Mouse (Mus musculus) myocyte (in vitro differentiated cells): ENCODE data around the gene Slc35f3.

ENCODE experiments used
- CEBPB ChIP-seq: IDR thresholded peaks from 2 replicates; pipeline ENCODE4 v1.6.1; 2011; ENCODE audit warnings: mild to moderate bottlenecking, moderate library complexity; ENCODE audit not compliant: poor library complexity, insufficient read depth, severe bottlenecking
- E2F4 ChIP-seq: IDR thresholded peaks from one replicate; pipeline ENCODE4 v1.6.1; 2011; ENCODE audit warnings: mild to moderate bottlenecking, control low read depth, moderate library complexity; ENCODE audit not compliant: insufficient read depth
- MAX ChIP-seq: IDR thresholded peaks from one replicate; pipeline ENCODE4 v1.6.1; 2011; ENCODE audit warnings: low read depth, mild to moderate bottlenecking, control low read depth
- MYOD1 ChIP-seq, 3 experiments: IDR thresholded peaks; one replicate each; pipeline ENCODE4 v1.6.1; 2011; ENCODE audit warnings: control low read depth in 2 of 3, low read depth in 2 of 3, mild to moderate bottlenecking in 2 of 3, moderate library complexity in 1 of 3; ENCODE audit not compliant: insufficient read length in 2 of 3, control insufficient read depth in 1 of 3
- POLR2A ChIP-seq: IDR thresholded peaks from one replicate; pipeline ENCODE4 v1.6.1; 2011; ENCODE audit warnings: low read depth, mild to moderate bottlenecking, control low read depth, moderate library complexity; ENCODE audit not compliant: insufficient read length
- POLR2AphosphoS2 ChIP-seq: IDR thresholded peaks from one replicate; pipeline ENCODE4 v1.6.1; 2011; ENCODE audit warnings: low read depth, control low read depth; ENCODE audit not compliant: insufficient read length
- SRF ChIP-seq: IDR thresholded peaks from one replicate; pipeline ENCODE4 v1.6.1; 2011; ENCODE audit warnings: low read depth; ENCODE audit not compliant: control insufficient read depth, insufficient read length
- TCF12 ChIP-seq: IDR thresholded peaks from one replicate; pipeline ENCODE4 v1.6.1; 2011; ENCODE audit warnings: mild to moderate bottlenecking, control low read depth; ENCODE audit not compliant: poor library complexity, insufficient read depth, severe bottlenecking
- USF1 ChIP-seq: IDR thresholded peaks from one replicate; pipeline ENCODE4 v1.6.1; 2011; ENCODE audit warnings: low read depth, mild to moderate bottlenecking, control low read depth, moderate library complexity

- no peak for TF ChIP-seq POLR2A
- TF ChIP-seq E2F4: no peak
- TF ChIP-seq TCF12: no peak
- no peak for TF ChIP-seq SRF
- no peak for TF ChIP-seq MYOD1 (IDR thresholded peaks at IDR 0.05; ENCODE audit: control insufficient read depth in 1 of 3, insufficient read length in 2 of 3, low read depth in 2 of 3)
- no peak for TF ChIP-seq MAX
- no peak for TF ChIP-seq POLR2AphosphoS2
- no peak for TF ChIP-seq USF1
- TF ChIP-seq CEBPB: no peak
These were observed 81.8 kb downstream of the Slc35f3 start for GRCm38 (mm10) chr8:126380141-126380540.
